Mouse (Mus musculus) embryonic fibroblast, embryonic 13.5 days (primary cell): ENCODE measurements around the gene Lypd4. TPM values are rescaled to one million over a fixed set of nuclear protein-coding genes. Genes with fewer than 3 reads are reported as not detected.

Experiments
- H3K27ac ChIP-seq: 2 replicates; pipeline ENCODE4 v1.5.1; 2012; ENCODE audit warnings: low read length, control low read depth, inconsistent platforms; ENCODE audit not compliant: insufficient read depth
- H3K4me1 ChIP-seq: 2 replicates; pipeline ENCODE4 v1.6.1; 2011; ENCODE audit warnings: low read length; ENCODE audit not compliant: control insufficient read depth, insufficient read depth
- H3K4me3 ChIP-seq: 2 replicates; pipeline ENCODE4 v1.5.1; 2011; ENCODE audit warnings: mild to moderate bottlenecking, control low read depth, low read length; ENCODE audit not compliant: insufficient read depth
- CTCF ChIP-seq: IDR thresholded peaks from 2 replicates; pipeline ENCODE4 v1.5.1; 2011; ENCODE audit warnings: mild to moderate bottlenecking, control low read depth, low read length, moderate library complexity, borderline replicate concordance; ENCODE audit not compliant: insufficient read depth
- POLR2A ChIP-seq: IDR thresholded peaks from 2 replicates; pipeline ENCODE4 v1.6.1; 2011; ENCODE audit warnings: low read depth, mild to moderate bottlenecking, control low read depth, low read length, moderate library complexity
- polyA plus RNA-seq: library from polyadenylated mRNA; stranded (reverse); fragments of >200 nt; gene quantifications from 2 replicates; pipeline ENCODE4 v1.2.4, GENCODE M21; 2011; ENCODE audit warnings: low read depth; ENCODE audit not compliant: missing spikeins, insufficient read length

Lypd4 gene
- polyA plus RNA-seq, 1 experiment: not detected

DNA sequence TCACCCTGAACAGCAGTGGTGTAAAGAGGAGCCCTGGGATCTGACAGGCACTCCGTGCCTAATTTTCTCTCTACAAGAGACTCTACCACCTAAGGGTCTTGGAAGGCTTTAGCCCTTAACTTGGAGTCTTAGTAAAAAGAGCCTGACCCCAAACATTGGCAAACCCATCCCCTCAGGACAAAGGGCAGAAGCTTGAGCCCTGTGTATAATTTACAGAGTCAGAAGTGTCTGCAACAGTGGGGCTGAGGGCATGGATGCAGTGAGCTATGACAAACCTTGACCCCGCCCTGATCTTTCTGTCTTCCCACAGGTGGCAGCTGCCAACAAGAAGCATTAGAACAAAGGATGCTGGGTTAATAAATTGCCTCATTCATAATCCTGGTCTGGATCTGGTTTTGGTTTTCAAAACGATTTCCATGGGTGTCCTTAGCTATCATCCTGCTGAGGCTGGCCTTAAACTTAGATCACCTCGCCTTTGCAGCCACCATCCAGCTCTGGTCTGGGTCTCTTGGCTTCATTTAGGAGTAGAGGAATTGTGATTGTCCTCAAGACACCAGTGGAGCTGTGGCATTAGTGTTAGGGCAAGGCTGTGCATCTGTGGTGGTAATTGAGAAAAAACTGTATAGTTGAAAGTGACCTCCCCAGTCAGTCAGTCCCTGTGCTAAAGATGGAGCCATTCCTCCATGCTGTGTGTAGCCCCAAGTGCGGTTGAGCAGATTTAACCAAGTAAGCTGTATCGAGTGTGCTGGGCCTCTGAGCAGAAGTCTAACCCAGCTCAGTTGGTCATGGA is 19.9 kb upstream of the Lypd4 start:
- Histone ChIP-seq H3K27ac (no peak overlapping the region), H3K4me1 (no peaks in the 10 kb centered on the region; the same call in 1 of the 2 replicates), H3K4me3 (no peak overlapping the region)
- no peak for TF ChIP-seq CTCF
- TF ChIP-seq POLR2A: no peak

DNA sequence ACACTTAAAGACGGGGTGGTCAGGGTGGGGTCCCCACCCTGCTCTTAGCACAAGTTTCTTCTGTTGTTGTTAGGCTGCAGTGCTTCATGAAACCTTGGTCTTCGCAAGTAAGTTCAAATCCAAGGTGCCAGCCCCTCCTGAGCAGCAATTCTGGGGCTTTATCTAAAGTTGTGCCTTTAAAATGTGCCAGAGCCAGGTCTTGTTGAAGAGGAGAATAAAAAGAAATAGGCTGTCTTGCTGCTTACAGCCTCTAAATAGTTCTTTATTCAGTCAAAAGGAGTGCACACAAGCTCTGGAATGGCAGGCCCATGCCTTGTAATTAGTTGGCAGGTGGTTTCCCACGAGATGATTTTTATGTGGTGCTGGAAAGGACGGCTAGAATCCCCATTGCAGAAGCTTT is 17.4 kb upstream of the Lypd4 start:
- Histone ChIP-seq H3K4me3 (peak overlapping the region; percentile 76), H3K4me1 (no peaks in the 10 kb centered on the region; the same call in 1 of the 2 replicates), H3K27ac (no peak overlapping the region)
- TF ChIP-seq CTCF (no peak), POLR2A (no peak)

- H3K27ac ChIP-seq: no peak overlapping the region
- H3K4me1 ChIP-seq: no peaks in the 10 kb centered on the region; the same call in 1 of the 2 replicates
- H3K4me3 ChIP-seq: peak overlapping the region; percentile 76
- no peak for TF ChIP-seq POLR2A
- TF ChIP-seq CTCF: no peak
Measured at GRCm38 (mm10) chr7:24886308-24886633, 16.5 kb upstream of the Lypd4 start.

DNA sequence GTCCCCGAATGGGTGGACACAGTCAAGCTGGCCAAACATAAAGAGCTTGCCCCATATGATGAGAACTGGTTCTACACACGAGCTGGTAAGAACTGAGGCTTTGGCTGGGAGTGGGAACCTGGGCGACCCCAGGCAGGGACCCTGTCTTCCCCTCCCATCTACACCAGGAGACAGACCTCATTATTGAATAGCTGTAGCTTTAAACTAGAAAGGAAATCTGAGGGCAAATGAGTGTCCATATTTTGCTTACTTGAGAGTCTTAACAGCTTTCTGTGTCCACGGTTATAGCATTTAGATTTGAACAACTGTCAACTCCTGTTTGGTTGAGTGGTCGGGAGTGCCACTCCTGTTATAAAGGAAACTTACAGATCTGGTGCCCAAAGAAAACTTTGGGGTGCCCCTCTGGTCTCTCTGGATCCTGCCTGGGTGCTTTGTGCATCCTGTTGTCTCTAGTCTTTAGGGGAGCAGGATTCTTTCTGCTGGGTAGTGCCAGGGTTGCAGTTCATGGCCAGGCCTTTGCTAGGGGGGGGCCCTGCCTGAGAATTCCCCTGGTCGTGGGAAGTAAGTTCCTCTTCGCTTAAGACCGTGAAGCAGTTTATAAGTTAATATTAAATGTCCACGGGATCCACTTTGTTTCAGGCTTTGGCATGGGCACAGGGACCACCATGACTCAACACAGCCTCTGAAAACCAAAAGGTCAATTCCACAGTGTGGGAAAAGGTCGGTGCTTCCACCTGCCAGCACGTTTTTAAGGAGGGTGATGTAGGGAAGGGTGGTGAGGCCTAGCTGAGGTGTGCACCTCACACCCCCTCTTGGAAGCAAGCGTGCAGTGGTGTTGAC is 15.9 kb upstream of the Lypd4 start:
- Histone ChIP-seq H3K4me1 (no peaks in the 10 kb centered on the region; the same call in 1 of the 2 replicates), H3K4me3 (peak overlapping the region; percentile 76), H3K27ac (peak overlapping the region; percentile 62; the same call in 1 of the 2 replicates)
- TF ChIP-seq CTCF (no peak), POLR2A (no peak; the same call in 1 of the 2 replicates)

DNA sequence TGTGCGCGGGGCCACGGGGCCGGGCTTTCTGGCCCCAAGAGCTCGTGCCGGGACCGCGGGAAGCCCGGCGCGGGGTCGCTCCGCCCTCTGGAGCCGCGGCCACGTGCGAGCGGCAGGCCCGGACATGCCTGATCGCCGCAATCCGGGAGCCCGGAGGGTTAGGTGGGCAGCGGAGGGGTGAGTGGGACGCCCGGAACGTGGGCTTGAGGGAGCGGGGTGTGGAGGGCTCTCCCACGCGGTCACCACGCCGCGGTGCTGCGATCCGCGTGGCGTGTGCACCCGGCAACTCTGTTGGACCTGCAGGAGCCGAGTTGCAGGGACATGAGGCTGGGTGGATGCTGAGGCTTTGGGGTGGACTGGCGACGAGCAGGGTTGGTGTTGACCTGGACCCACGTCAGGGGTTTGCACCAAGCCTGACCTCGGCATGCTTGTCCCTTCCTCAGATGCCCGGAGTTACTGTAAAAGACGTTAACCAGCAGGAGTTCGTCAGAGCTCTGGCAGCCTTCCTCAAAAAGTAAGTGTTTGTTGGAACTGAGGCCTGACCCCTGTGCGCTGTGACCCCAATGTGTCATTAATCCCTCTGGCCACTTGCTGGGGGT is 15.1 kb upstream of the Lypd4 start:
- no peak for TF ChIP-seq CTCF
- 0 out of 2 replicates have a peak, but pooled peaks have one; percentile 27 for TF ChIP-seq POLR2A
- Histone ChIP-seq H3K4me1 (no peaks in the 10 kb centered on the region; the same call in 1 of the 2 replicates), H3K27ac (peak overlapping the region; percentile 62)

DNA sequence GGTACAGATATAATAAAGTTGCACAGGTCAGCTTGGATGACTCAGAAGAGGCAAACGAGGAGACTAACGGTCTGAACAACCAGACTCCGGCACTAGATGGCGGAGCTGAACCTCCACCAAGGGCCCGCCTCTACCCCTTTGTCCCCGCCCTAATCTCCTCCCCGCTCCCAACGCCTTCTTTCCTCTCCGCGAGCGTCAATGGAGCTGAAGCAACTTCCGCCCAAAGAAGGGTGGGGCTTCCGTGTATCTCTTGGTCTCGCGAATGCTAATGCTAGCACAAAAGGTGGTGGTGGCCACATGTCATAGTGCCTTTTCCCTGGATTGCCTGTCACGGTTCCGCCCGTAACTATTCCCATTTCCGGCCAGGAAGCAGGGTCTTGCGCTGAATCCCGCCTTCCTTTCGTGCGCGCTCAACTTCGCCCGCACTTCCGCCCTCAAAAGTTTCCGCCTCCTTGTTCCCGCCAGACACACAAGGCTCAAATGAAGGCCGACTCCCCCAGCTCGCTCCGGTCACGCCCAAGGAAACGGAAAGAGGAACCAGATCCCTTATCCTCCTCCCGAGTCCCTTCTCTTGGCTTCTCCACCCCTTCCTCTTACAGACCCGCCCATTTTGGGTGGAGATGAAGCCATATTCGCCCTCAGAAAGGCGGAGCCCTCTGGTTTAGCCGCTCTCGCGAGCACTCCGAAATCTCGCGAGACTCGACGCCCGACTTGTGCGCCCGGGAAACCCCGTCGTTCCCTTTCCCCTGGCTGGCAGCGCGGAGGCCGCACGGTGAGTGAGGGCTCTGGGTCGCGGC is 14.4 kb upstream of the Lypd4 start, which contains the start of gene Rps19:
Gene Rps19 (plus strand): TSS at position 476 of the 797 bp plus-strand sequence.
- H3K27ac ChIP-seq: peak within 1 kb of the TSS; percentile 77
- TF ChIP-seq CTCF (0 out of 2 replicates have a peak, but pooled peaks have one; percentile 6), POLR2A (peak; percentile 93)
- no peaks in the 10 kb centered on the region; the same call in 1 of the 2 replicates for H3K4me1 ChIP-seq
- peak within 1 kb of the TSS; percentile 76 for H3K4me3 ChIP-seq

More for the DNA sequence above, 15.1 kb upstream of the Lypd4 start:
- H3K4me3 ChIP-seq: peak overlapping the region; percentile 76

DNA sequence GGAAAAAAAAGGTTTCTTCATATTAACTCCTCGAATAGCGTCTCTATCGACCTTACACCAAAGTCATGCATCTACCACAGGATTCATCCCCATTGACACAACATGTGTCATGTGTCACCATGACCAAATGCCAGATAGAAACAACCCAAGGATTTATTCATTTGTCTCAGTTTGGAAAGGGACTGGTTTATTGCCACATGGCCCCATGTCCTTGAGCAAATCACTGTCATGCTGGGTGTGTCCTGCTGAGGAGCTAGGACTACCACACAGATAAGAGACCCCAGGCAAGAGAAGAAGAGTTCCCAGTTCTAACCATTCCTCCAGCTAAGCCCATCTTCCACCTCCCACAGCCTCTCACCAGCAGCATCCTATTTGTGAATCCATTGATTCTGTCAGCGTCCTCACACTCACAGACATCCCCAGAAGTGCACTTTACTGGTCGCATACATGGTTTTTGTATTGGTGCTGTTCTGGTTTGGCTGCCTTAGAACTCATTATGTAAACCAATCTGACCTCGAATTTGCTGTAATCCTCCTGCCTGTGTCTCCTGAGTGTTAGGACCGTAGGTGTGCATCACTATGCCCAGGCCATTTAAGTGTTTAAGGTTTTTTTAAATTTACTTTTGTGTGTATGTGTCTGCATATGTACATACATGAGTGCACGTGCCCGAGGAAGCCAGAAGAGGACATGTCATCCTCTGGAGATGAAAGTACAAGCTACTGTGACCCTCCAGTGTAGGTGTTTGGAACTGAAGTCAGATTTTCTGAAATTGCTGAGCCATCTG is 12.9 kb upstream of the Lypd4 start:
- TF ChIP-seq POLR2A (no peak), CTCF (no peak)
- Histone ChIP-seq H3K4me1 (no peaks in the 10 kb centered on the region; the same call in 1 of the 2 replicates), H3K27ac (no peak overlapping the region), H3K4me3 (no peak overlapping the region)

GRCm38 (mm10) chr7:24879620-24880019 is 9.9 kb upstream of the Lypd4 start:
- no peaks in the 10 kb centered on the region for H3K4me1 ChIP-seq
- TF ChIP-seq CTCF: no peak
- no peak for TF ChIP-seq POLR2A
- no peak overlapping the region for H3K27ac ChIP-seq
- H3K4me3 ChIP-seq: no peak overlapping the region
